15 mouse cellular contexts compared by ENCODE assay signal in the genomic region with DNA sequence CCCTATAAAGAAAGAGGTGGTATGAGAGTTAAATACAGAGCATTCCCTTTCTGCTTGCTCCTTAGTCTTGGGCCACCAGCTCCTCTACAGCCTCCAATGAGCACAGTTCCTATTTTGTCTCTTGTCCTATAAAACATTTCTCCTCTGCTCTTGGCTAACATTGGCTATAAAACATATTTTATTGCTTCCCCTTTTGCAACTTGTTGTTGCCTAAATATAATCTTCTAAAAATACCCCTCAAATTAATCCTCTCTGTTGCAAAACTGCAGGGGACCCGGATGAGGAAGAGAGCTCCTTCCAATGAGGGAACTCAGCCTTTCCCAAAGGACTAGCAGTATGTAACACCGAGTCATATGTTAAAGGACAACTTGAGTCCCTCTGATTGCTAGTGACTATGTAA. TPM values are rescaled to one million over a fixed set of nuclear protein-coding genes. Genes with fewer than 3 reads are reported as not detected.
DNase-seq lines count a peak whose midpoint lies in the region; ATAC-seq and TF ChIP-seq lines count a peak whose summit lies in the region.
"Had no signal": no experiment of that assay in that cellular context is flagged by ENCODE, and none has a peak within 500 bp of the region (broad histone marks: within the 10 kb centered on the region; RNA-seq: fewer than 3 reads in every experiment).

No protein-coding gene starts in this region.

- H3K27ac ChIP-seq in heart, embryonic 11.5 days (ENCODE audit: low read depth, low read length): no peak overlapping the region
- H3K27ac ChIP-seq in lung, postnatal 0 days (ENCODE audit: low read length): no peak overlapping the region
- H3K27ac ChIP-seq in forebrain, embryonic 11.5 days (ENCODE audit: low read depth, low read length): no peak overlapping the region
- H3K27ac ChIP-seq: embryonic facial prominence, embryonic 13.5 days; forebrain, embryonic 13.5 days; hindbrain, postnatal 0 days had no signal

- H3K4me3 ChIP-seq in heart, embryonic 11.5 days (ENCODE audit: low read depth, low read length): no peak overlapping the region
- no peak overlapping the region for H3K4me3 ChIP-seq in lung, adult 2 months (replicated peaks; ENCODE audit: extremely low read depth, low read depth, low read length)
- no peak overlapping the region for H3K4me3 ChIP-seq in lung, postnatal 0 days (ENCODE audit: low read depth, low read length)
- H3K4me3 ChIP-seq in myocyte: no peak overlapping the region
- no peak overlapping the region for H3K4me3 ChIP-seq in forebrain, embryonic 11.5 days (ENCODE audit: low read depth, low read length)
- H3K4me3 ChIP-seq: embryonic facial prominence, embryonic 13.5 days; forebrain, embryonic 13.5 days had no signal

- WGBS in heart, embryonic 11.5 days (ENCODE audit: insufficient replicate concordance): 83% methylated on average over 2 of the region's 2 CpGs
- 52% methylated on average over 2 of the region's 2 CpGs for WGBS in lung, adult 2 months
- WGBS in lung, postnatal 0 days: 53% methylated on average over 2 of the region's 2 CpGs
- WGBS in forebrain, embryonic 11.5 days: 83% methylated on average over 2 of the region's 2 CpGs

- no peaks in the 10 kb centered on the region for H3K27me3 ChIP-seq in heart, embryonic 11.5 days (ENCODE audit: control insufficient read depth, insufficient read depth, low read length)
- no peaks in the 10 kb centered on the region for H3K27me3 ChIP-seq in lung, postnatal 0 days (replicated peaks; ENCODE audit: insufficient read depth, low read length)
- H3K27me3 ChIP-seq in myocyte (ENCODE audit: control insufficient read depth, insufficient read depth, insufficient read length): no peaks in the 10 kb centered on the region
- no peaks in the 10 kb centered on the region for H3K27me3 ChIP-seq in forebrain, embryonic 11.5 days (ENCODE audit: control insufficient read depth, insufficient read depth, low read length)
- H3K27me3 ChIP-seq: embryonic facial prominence, embryonic 13.5 days; forebrain, embryonic 13.5 days had no signal

- H3K9me3 ChIP-seq in heart, embryonic 11.5 days (replicated peaks; ENCODE audit: control insufficient read depth, low read length): no peaks in the 10 kb centered on the region
- no peaks in the 10 kb centered on the region for H3K9me3 ChIP-seq in lung, postnatal 0 days (ENCODE audit: low read length)
- no peaks in the 10 kb centered on the region for H3K9me3 ChIP-seq in forebrain, embryonic 11.5 days (ENCODE audit: control insufficient read depth, low read length)
- H3K9me3 ChIP-seq: embryonic facial prominence, embryonic 13.5 days; forebrain, embryonic 13.5 days had no signal

- H3ac ChIP-seq in myocyte (ENCODE audit: control insufficient read depth, insufficient read length): no peak overlapping the region

- peaks cover 18% of the 10 kb centered on the region for H3K79me2 ChIP-seq in myocyte (ENCODE audit: control insufficient read depth, insufficient read depth)

- H3K4me2 ChIP-seq in heart, embryonic 11.5 days: no peak overlapping the region
- H3K4me2 ChIP-seq in lung, postnatal 0 days (replicated peaks; ENCODE audit: low read depth, low read length): no peak overlapping the region
- no peak overlapping the region for H3K4me2 ChIP-seq in myocyte (ENCODE audit: low read depth)
- H3K4me2 ChIP-seq in forebrain, embryonic 11.5 days (ENCODE audit: low read depth, low read length, severe bottlenecking): no peak overlapping the region
- H3K4me2 ChIP-seq: embryonic facial prominence, embryonic 13.5 days; forebrain, embryonic 13.5 days; liver, embryonic 11.5 days had no signal

- no peak for TF ChIP-seq EP300 in lung, postnatal 0 days (IDR thresholded peaks at IDR 0.05)

- no peak overlapping the region for H3K9ac ChIP-seq in heart, embryonic 11.5 days (ENCODE audit: low read depth, low read length)
- H3K9ac ChIP-seq in lung, postnatal 0 days (replicated peaks; ENCODE audit: low read depth): no peak overlapping the region
- no peak overlapping the region for H3K9ac ChIP-seq in forebrain, embryonic 11.5 days (ENCODE audit: low read length)
- H3K9ac ChIP-seq: embryonic facial prominence, embryonic 13.5 days; forebrain, embryonic 13.5 days had no signal

- no peak for TF ChIP-seq CTCF in lung, adult 2 months (IDR thresholded peaks at IDR 0.05; ENCODE audit: insufficient read depth, low read length)
- no peak for TF ChIP-seq CTCF in lung, postnatal 0 days (IDR thresholded peaks at IDR 0.05)

- no peaks in the 10 kb centered on the region for H3K36me3 ChIP-seq in heart, embryonic 11.5 days (ENCODE audit: control insufficient read depth, insufficient read depth, low read length)
- H3K36me3 ChIP-seq in lung, postnatal 0 days (ENCODE audit: insufficient read depth, low read length): no peaks in the 10 kb centered on the region
- peaks cover 19% of the 10 kb centered on the region for H3K36me3 ChIP-seq in myocyte (ENCODE audit: control insufficient read depth, insufficient read depth)
- H3K36me3 ChIP-seq in forebrain, embryonic 11.5 days (ENCODE audit: control insufficient read depth, insufficient read depth, low read length): no peaks in the 10 kb centered on the region

- DNase-seq in heart, adult 11 months: peak; percentile 82
- peak; percentile 26 to 32 for DNase-seq in lung, adult 18-20 months
- no peak for DNase-seq in lung, adult 2 months
- peak; percentile 76 for DNase-seq in lung, postnatal 0 days (ENCODE audit: low spot score)
- no peak for DNase-seq in forebrain, embryonic 11.5 days (ENCODE audit: low spot score)
- DNase-seq in adrenal gland, postnatal 10 days: no peak
- DNase-seq: adrenal gland, adult 8-10 months; cerebellum, postnatal 25 days; right cerebral cortex, postnatal 25 days had no signal

- no peak for TF ChIP-seq POLR2A in lung, adult 2 months (IDR thresholded peaks at IDR 0.05; ENCODE audit: borderline replicate concordance, extremely low read depth, low read depth, low read length)
- TF ChIP-seq POLR2A in myocyte (IDR thresholded peaks at IDR 0.05; ENCODE audit: insufficient read length, low read depth): no peak

- no peak for ATAC-seq in heart, embryonic 11.5 days (replicated peaks; ENCODE audit: insufficient number of reproducible peaks, low FRiP score, low TSS enrichment)
- ATAC-seq in lung, postnatal 0 days: peak; percentile 62
- ATAC-seq in forebrain, embryonic 11.5 days (replicated peaks; ENCODE audit: low FRiP score): no peak
- ATAC-seq: forebrain, embryonic 13.5 days; hindbrain, postnatal 0 days had no signal

- H3K4me1 ChIP-seq in heart, embryonic 11.5 days (ENCODE audit: control insufficient read depth, insufficient read depth, low read length): no peaks in the 10 kb centered on the region
- no peaks in the 10 kb centered on the region for H3K4me1 ChIP-seq in lung, adult 2 months (ENCODE audit: control insufficient read depth, insufficient read depth, low read length)
- H3K4me1 ChIP-seq in lung, postnatal 0 days (ENCODE audit: insufficient read depth, low read depth, low read length): peaks cover 7% of the 10 kb centered on the region; the same call in 1 of the 2 replicates
- no peaks in the 10 kb centered on the region for H3K4me1 ChIP-seq in forebrain, embryonic 11.5 days (replicated peaks; ENCODE audit: control insufficient read depth, insufficient read depth, low read length)
- H3K4me1 ChIP-seq: forebrain, embryonic 13.5 days had no signal

TF ChIP-seq in myocyte, 11 proteins besides CTCF, POLR2A, EP300 and RAD21:
- TF ChIP-seq MYOG (IDR thresholded peaks at IDR 0.05; ENCODE audit: control insufficient read depth in 1 of 3, insufficient read depth in 1 of 3, insufficient read length in 2 of 3, low read depth in 2 of 3) (no peak), TCF12 (IDR thresholded peaks at IDR 0.05; ENCODE audit: insufficient read depth, poor library complexity, severe bottlenecking) (no peak), CEBPB (IDR thresholded peaks at IDR 0.05; ENCODE audit: insufficient read depth, poor library complexity, severe bottlenecking) (0 out of 2 replicates have a peak, but pooled peaks have one; percentile 12), MYOD1 (IDR thresholded peaks at IDR 0.05; ENCODE audit: control insufficient read depth in 1 of 3, insufficient read length in 2 of 3, low read depth in 2 of 3) (no peak), SRF (IDR thresholded peaks at IDR 0.05; ENCODE audit: control insufficient read depth, insufficient read length, low read depth) (no peak), USF1 (IDR thresholded peaks at IDR 0.05; ENCODE audit: low read depth) (no peak), POLR2AphosphoS2 (IDR thresholded peaks at IDR 0.05; ENCODE audit: insufficient read length, low read depth) (no peak)

RNA-seq across cellular contexts. Expression of gene Lrrc17, which starts 20.6 kb away (rescaled TPM):
- 5.0 and 5.1 TPM in 2 replicates for polyA plus RNA-seq in heart, embryonic 11.5 days (2014; fragmentation: Nextera tagmentation; extraction: Ambion mirVana)
- polyA plus RNA-seq in lung, adult 2 months (2012; rRNA removed): 3.7 and 4.6 TPM in 2 replicates
- polyA plus RNA-seq in lung, postnatal 0 days (2015; fragmentation: Nextera tagmentation; extraction: Ambion mirVana): 33.5 and 35.7 TPM in 2 replicates
- 70.3 TPM for polyA plus RNA-seq in myocyte (2012; fragmentation: generic; extraction: Trizol)
- 15.3 and 17.6 TPM in 2 replicates for polyA plus RNA-seq in forebrain, embryonic 11.5 days (2014; fragmentation: Nextera tagmentation; extraction: Ambion mirVana)
- 10 to 100 TPM; 11.0 to 12.0 TPM for total RNA-seq in adrenal gland, postnatal 10 days (2021)

Comparison
In these comparisons a context has a peak if more than half of its experiments do, and no peak if none do; other contexts are left out.
1. DNase-seq: peak in heart, adult 11 months (single experiment), lung, adult 18-20 months (2 of 2) and lung, postnatal 0 days (single experiment); none in lung, adult 2 months (single experiment), forebrain, embryonic 11.5 days (single experiment) and adrenal gland, postnatal 10 days (single experiment).